Mouse (Mus musculus) kidney, postnatal 14 days (tissue): ENCODE measurements at regions not wholly inside any gene's neighbourhood (a gene's known extent, or its start where the extent isn't known, plus 50 kb on each side); places are given as distances from the start of the nearest gene placed in this dataset.
A peak's percentile ranks its signal among the peaks of the same experiment; 100 is the strongest.

Experiments used
- DNase-seq: peaks from one replicate; pipeline ENCODE4 v3.0.0; 2022; ENCODE audit warnings: mixed read lengths

- no peak for DNase-seq
These were observed 292.2 kb upstream of the Large1 start for GRCm38 (mm10) chr8:73645582-73645981.

GRCm38 (mm10) chr8:73626798-73627197 is 273.5 kb upstream of the Large1 start:
- DNase-seq: no peak

- DNase-seq: peak; percentile 2
These were observed 265.6 kb upstream of the Large1 start for GRCm38 (mm10) chr8:73618946-73619345.

GRCm38 (mm10) chr8:73614631-73615030 is 261.3 kb upstream of the Large1 start:
- no peak for DNase-seq

GRCm38 (mm10) chr8:73614106-73614505 is 260.8 kb upstream of the Large1 start:
- DNase-seq: no peak

- no peak for DNase-seq
These were observed 258.2 kb upstream of the Large1 start for GRCm38 (mm10) chr8:73611583-73611982.

- no peak for DNase-seq
These were observed 217.3 kb upstream of the Large1 start for GRCm38 (mm10) chr8:73570599-73570998.

GRCm38 (mm10) chr8:73569963-73570362 is 216.6 kb upstream of the Large1 start:
- DNase-seq: no peak
